32 mouse cellular contexts compared by ENCODE assay signal in genomic region chr17:35100196-35100765, GRCm38 (mm10). TPM values are rescaled to one million over a fixed set of nuclear protein-coding genes. Genes with fewer than 3 reads are reported as not detected.
A peak's percentile ranks its signal among the peaks of the same experiment; 100 is the strongest.
DNase-seq lines count a peak whose midpoint lies in the region; ATAC-seq and TF ChIP-seq lines count a peak whose summit lies in the region.
"Had no signal": no experiment of that assay in that cellular context is flagged by ENCODE, and none has a peak within 500 bp of the region (broad histone marks: within the 10 kb centered on the region; RNA-seq: fewer than 3 reads in every experiment).

No protein-coding gene starts in this region.

- H3K4me1 ChIP-seq in heart, embryonic 10.5 days = peaks cover 31% of the 10 kb centered on the region
- 0 out of 2 replicates have a peak, but pooled peaks cover 8% of the 10 kb centered on the region for H3K4me1 ChIP-seq in kidney, embryonic 14.5 days (ENCODE audit: control insufficient read depth, insufficient read depth, low read length)
- H3K4me1 ChIP-seq in intestine, postnatal 0 days (replicated peaks; ENCODE audit: control insufficient read depth, insufficient read depth, low read length) = no peaks in the 10 kb centered on the region
- H3K4me1 ChIP-seq: embryonic facial prominence, embryonic 13.5 days; forebrain, embryonic 12.5 days; hindbrain, embryonic 15.5 days; limb, embryonic 15.5 days; midbrain, embryonic 15.5 days; neural tube, embryonic 12.5 days had no signal

- no peak for DNase-seq in heart, embryonic 10.5 days (ENCODE audit: low spot score)
- DNase-seq in heart, postnatal 4 days = no peak
- DNase-seq in kidney, adult 18-20 months = no peak
- peak; percentile 88 for DNase-seq in yolk sac, embryonic 10.5 days (ENCODE audit: low spot score)
- no peak for DNase-seq in cerebellum, adult 9-11 months
- DNase-seq: adrenal gland, postnatal 10 days; cerebellum, postnatal 36 days; embryo, embryonic 11 days; heart, postnatal 14 days; left cerebral cortex, postnatal 4 days; lung, postnatal 4 days; retina, postnatal 1 day; right cerebral cortex, postnatal 4 days; thymus, postnatal 25 days had no signal

- H3K4me2 ChIP-seq in kidney, embryonic 14.5 days (replicated peaks; ENCODE audit: low read depth, low read length) = no peak overlapping the region
- no peak overlapping the region; the same call in 1 of the 2 replicates for H3K4me2 ChIP-seq in intestine, postnatal 0 days (replicated peaks; ENCODE audit: low read depth)
- H3K4me2 ChIP-seq: embryonic facial prominence, embryonic 13.5 days; forebrain, embryonic 12.5 days; hindbrain, embryonic 15.5 days; limb, embryonic 15.5 days; midbrain, embryonic 15.5 days; neural tube, embryonic 12.5 days had no signal

- peaks cover 90% of the 10 kb centered on the region for H3K36me3 ChIP-seq in heart, embryonic 10.5 days
- peaks cover 76% of the 10 kb centered on the region for H3K36me3 ChIP-seq in kidney, embryonic 14.5 days (ENCODE audit: control insufficient read depth, insufficient read depth, low read length)
- H3K36me3 ChIP-seq in intestine, postnatal 0 days (ENCODE audit: control insufficient read depth, insufficient read depth) = peaks cover 80% of the 10 kb centered on the region

- H3K9ac ChIP-seq in kidney, embryonic 14.5 days (ENCODE audit: low read depth, low read length) = peak overlapping the region; percentile 7; the same call in 1 of the 2 replicates
- no peak overlapping the region for H3K9ac ChIP-seq in intestine, postnatal 0 days (ENCODE audit: low read depth, low read length)
- H3K9ac ChIP-seq: embryonic facial prominence, embryonic 13.5 days; forebrain, embryonic 12.5 days; hindbrain, embryonic 15.5 days; limb, embryonic 15.5 days; midbrain, embryonic 15.5 days; neural tube, embryonic 12.5 days had no signal

- H3K27ac ChIP-seq in heart, embryonic 10.5 days = peak overlapping the region; percentile 3; the same call in 1 of the 2 replicates
- peak overlapping the region; percentile 30; the same call in 1 of the 2 replicates for H3K27ac ChIP-seq in kidney, embryonic 14.5 days (ENCODE audit: low read depth, low read length)
- H3K27ac ChIP-seq in intestine, postnatal 0 days (ENCODE audit: low read depth, low read length) = 0 out of 2 replicates have a peak overlapping the region, but pooled peaks have one; percentile 21
- H3K27ac ChIP-seq: embryonic facial prominence, embryonic 13.5 days; forebrain, embryonic 12.5 days; hindbrain, embryonic 15.5 days; limb, embryonic 15.5 days; midbrain, embryonic 15.5 days; neural tube, embryonic 12.5 days had no signal

- WGBS in heart, embryonic 10.5 days = 63% methylated on average over 10 of the region's 10 CpGs
- 44% methylated on average over 10 of the region's 10 CpGs for WGBS in kidney, embryonic 14.5 days
- WGBS in intestine, postnatal 0 days = 55% methylated on average over 10 of the region's 10 CpGs

- no peaks in the 10 kb centered on the region for H3K27me3 ChIP-seq in heart, embryonic 10.5 days (ENCODE audit: insufficient read depth, poor library complexity, severe bottlenecking)
- H3K27me3 ChIP-seq in kidney, embryonic 14.5 days (ENCODE audit: control insufficient read depth, insufficient read depth, low read length) = no peaks in the 10 kb centered on the region
- no peaks in the 10 kb centered on the region for H3K27me3 ChIP-seq in intestine, postnatal 0 days (replicated peaks; ENCODE audit: control insufficient read depth, insufficient read depth, low read length)
- H3K27me3 ChIP-seq: embryonic facial prominence, embryonic 13.5 days; forebrain, embryonic 12.5 days; hindbrain, embryonic 15.5 days; limb, embryonic 15.5 days; midbrain, embryonic 15.5 days; neural tube, embryonic 12.5 days had no signal

- H3K9me3 ChIP-seq in heart, embryonic 10.5 days = no peaks in the 10 kb centered on the region
- no peaks in the 10 kb centered on the region for H3K9me3 ChIP-seq in kidney, embryonic 14.5 days (ENCODE audit: control insufficient read depth, low read length)
- no peaks in the 10 kb centered on the region for H3K9me3 ChIP-seq in intestine, postnatal 0 days (ENCODE audit: control insufficient read depth)
- H3K9me3 ChIP-seq: embryonic facial prominence, embryonic 13.5 days; forebrain, embryonic 12.5 days; hindbrain, embryonic 15.5 days; limb, embryonic 15.5 days; midbrain, embryonic 15.5 days; neural tube, embryonic 12.5 days had no signal

- TF ChIP-seq CTCF in intestine, postnatal 0 days (IDR thresholded peaks at IDR 0.05; ENCODE audit: low read depth) = no peak

- no peak for ATAC-seq in kidney, embryonic 14.5 days (ENCODE audit: low FRiP score, low TSS enrichment)
- ATAC-seq in intestine, postnatal 0 days = 0 out of 2 replicates have a peak, but pooled peaks have one; percentile 11
- ATAC-seq: midbrain, embryonic 15.5 days had no signal

- no peak overlapping the region for H3K4me3 ChIP-seq in heart, embryonic 10.5 days
- H3K4me3 ChIP-seq in kidney, embryonic 14.5 days (ENCODE audit: low read length) = no peak overlapping the region
- H3K4me3 ChIP-seq in intestine, postnatal 0 days (ENCODE audit: low read depth, low read length) = no peak overlapping the region
- H3K4me3 ChIP-seq: embryonic facial prominence, embryonic 13.5 days; erythroblast, embryonic 14.5 days; forebrain, embryonic 12.5 days; hindbrain, embryonic 15.5 days; left cerebral cortex, adult 2 months; limb, embryonic 15.5 days; midbrain, embryonic 15.5 days; neural tube, embryonic 12.5 days had no signal

RNA-seq across cellular contexts. Expression of gene Ly6g5c, which starts 7.8 kb away (rescaled TPM):
- not detected in 2 replicates for polyA plus RNA-seq in heart, embryonic 10.5 days (2016; fragmentation: Nextera tagmentation; extraction: Ambion mirVana)
- not detected for total RNA-seq in heart, postnatal 4 days (2021)
- not detected in 2 replicates for polyA plus RNA-seq in kidney, embryonic 14.5 days (2014; fragmentation: Nextera tagmentation; extraction: Ambion mirVana)
- polyA plus RNA-seq in intestine, postnatal 0 days (2015; fragmentation: Nextera tagmentation; extraction: Ambion mirVana) = not detected in 2 replicates
- total RNA-seq: adrenal gland, postnatal 10 days; gastrocnemius, adult 18-20 months; gastrocnemius, postnatal 4 days; heart, postnatal 14 days; layer of hippocampus, postnatal 10 days; left cerebral cortex, adult 2 months; left cerebral cortex, postnatal 4 days; megakaryocyte-erythroid progenitor cell, adult 5-6 weeks had no signal
- polyA plus RNA-seq: embryonic facial prominence, embryonic 13.5 days; erythroblast, embryonic 14.5 days; forebrain, embryonic 12.5 days; hindbrain, embryonic 15.5 days; large intestine, adult 2 months; limb, embryonic 15.5 days; liver, embryonic 16.5 days; lung, embryonic 16.5 days; midbrain, embryonic 15.5 days; neural tube, embryonic 12.5 days; stomach, embryonic 14.5 days had no signal

RNA-seq across cellular contexts. Expression of gene Abhd16a, which starts 11.2 kb away (rescaled TPM):
- 66.7 and 69.8 TPM in 2 replicates for polyA plus RNA-seq in heart, embryonic 10.5 days (2016; fragmentation: Nextera tagmentation; extraction: Ambion mirVana)
- 10 to 100 TPM; 50.6 to 53.5 TPM for total RNA-seq in heart, postnatal 4 days (2021)
- 73.9 and 85.7 TPM in 2 replicates for polyA plus RNA-seq in kidney, embryonic 14.5 days (2014; fragmentation: Nextera tagmentation; extraction: Ambion mirVana)
- 101 and 103 TPM in 2 replicates for polyA plus RNA-seq in intestine, postnatal 0 days (2015; fragmentation: Nextera tagmentation; extraction: Ambion mirVana)

RNA-seq across cellular contexts. Expression of gene Ly6g6f, which starts 14.9 kb away (rescaled TPM):
- 0.91 and 1.0 TPM in 2 replicates for polyA plus RNA-seq in heart, embryonic 10.5 days (2016; fragmentation: Nextera tagmentation; extraction: Ambion mirVana)
- total RNA-seq in heart, postnatal 4 days (2021) = not detected
- polyA plus RNA-seq in kidney, embryonic 14.5 days (2014; fragmentation: Nextera tagmentation; extraction: Ambion mirVana) = 0.31 and 0.34 TPM in 2 replicates
- not detected in 2 replicates for polyA plus RNA-seq in intestine, postnatal 0 days (2015; fragmentation: Nextera tagmentation; extraction: Ambion mirVana)
- total RNA-seq: gastrocnemius, adult 18-20 months; heart, postnatal 14 days; layer of hippocampus, postnatal 10 days; left cerebral cortex, postnatal 4 days; megakaryocyte-erythroid progenitor cell, adult 5-6 weeks had no signal
- polyA plus RNA-seq: hindbrain, embryonic 15.5 days; midbrain, embryonic 15.5 days; stomach, embryonic 14.5 days had no signal

RNA-seq across cellular contexts. Expression of gene Ly6g5b, which starts 14.9 kb away (rescaled TPM):
- polyA plus RNA-seq in heart, embryonic 10.5 days (2016; fragmentation: Nextera tagmentation; extraction: Ambion mirVana) = 0.73 and 0.99 TPM in 2 replicates
- total RNA-seq in heart, postnatal 4 days (2021) = under 1 TPM; 0.52 to 0.62 TPM
- polyA plus RNA-seq in kidney, embryonic 14.5 days (2014; fragmentation: Nextera tagmentation; extraction: Ambion mirVana) = 1.2 and 1.3 TPM in 2 replicates
- polyA plus RNA-seq in intestine, postnatal 0 days (2015; fragmentation: Nextera tagmentation; extraction: Ambion mirVana) = 0.46 and 0.59 TPM in 2 replicates
- total RNA-seq: gastrocnemius, adult 18-20 months had no signal

RNA-seq across cellular contexts. Expression of gene Gpank1, which starts 21.0 kb away (rescaled TPM):
- 17.1 and 24.5 TPM in 2 replicates for polyA plus RNA-seq in heart, embryonic 10.5 days (2016; fragmentation: Nextera tagmentation; extraction: Ambion mirVana)
- 1 to 10 TPM; 6.0 to 6.2 TPM for total RNA-seq in heart, postnatal 4 days (2021)
- 19.4 and 20.8 TPM in 2 replicates for polyA plus RNA-seq in kidney, embryonic 14.5 days (2014; fragmentation: Nextera tagmentation; extraction: Ambion mirVana)
- polyA plus RNA-seq in intestine, postnatal 0 days (2015; fragmentation: Nextera tagmentation; extraction: Ambion mirVana) = 15.0 and 16.6 TPM in 2 replicates
